Mouse (Mus musculus): Measurements from ENCODE around the gene Chrnb4.

GRCm38 (mm10) chr9:55048211-55048880 lies at the start of gene Chrnb4:
- TF ChIP-seq CTCF (IDR thresholded peaks at IDR 0.05) (no peak), EP300 (IDR thresholded peaks at IDR 0.05) (no peak)

Measured in lung, postnatal 0 days (tissue).